Mouse (Mus musculus) olfactory bulb, adult 2 months (tissue): ENCODE results near the gene Grip1.

Experiments
- CTCF ChIP-seq: fragments of 200-500 bp; IDR thresholded peaks from 2 replicates; pipeline ENCODE4 v1.5.1; 2012; ENCODE audit warnings: low read depth, mild to moderate bottlenecking, low read length, moderate library complexity; ENCODE audit not compliant: insufficient read depth
- POLR2A ChIP-seq: fragments of 200-500 bp; IDR thresholded peaks from 2 replicates; pipeline ENCODE4 v1.6.1; 2012; ENCODE audit warnings: mild to moderate bottlenecking, low read depth, low read length, moderate library complexity; ENCODE audit not compliant: insufficient read depth

GRCm38 (mm10) chr10:120035824-120036223 is 582.2 kb downstream of the Grip1 start:
- no peak for TF ChIP-seq CTCF
- TF ChIP-seq POLR2A, result no peak
